Mouse (Mus musculus) erythroblast, embryonic 14.5 days (primary cell): ENCODE measurements around the gene Rassf6.

Experiments
- GATA1 ChIP-seq: IDR thresholded peaks from 2 replicates; pipeline ENCODE4 v1.6.1; 2012; ENCODE audit warnings: low read length, inconsistent platforms, mixed read lengths
- TAL1 ChIP-seq: IDR thresholded peaks from 3 replicates; pipeline ENCODE4 v1.6.1; 2012; ENCODE audit warnings: low read length, inconsistent platforms, mixed read lengths

- TF ChIP-seq GATA1 (no peak), TAL1 (no peak)
Measured at GRCm38 (mm10) chr5:90562880-90563279, 77.6 kb downstream of the Rassf6 start.
